Mouse (Mus musculus) limb, embryonic 14.5 days (tissue): ENCODE results near the gene Ppm1e. TPM values are rescaled to one million over a fixed set of nuclear protein-coding genes. Genes with fewer than 3 reads are reported as not detected.
"Not testable (repeated sequence)": the region's sequence is repeated elsewhere in the genome, so short reads cannot be mapped to it uniquely, and the experiment has no call there.

Experiments
- ATAC-seq: fragments of 200-750 bp; cut with Nextera tagmentation; 2 replicates; pipeline ENCODE4 v1.8.0; 2017; ENCODE audit warnings: low read depth, moderate number of reproducible peaks, moderate TSS enrichment; ENCODE audit not compliant: low FRiP score
- DNase-seq: peaks from one replicate; pipeline ENCODE4 v3.0.0-alpha.2; 2015; ENCODE audit warnings: low spot score
- H3K27ac ChIP-seq: fragments of 300-500 bp; sonication (generic); replicated peaks from 2 replicates; pipeline ENCODE4 v1.5.1; 2014; ENCODE audit warnings: low read depth, mild to moderate bottlenecking, low read length, moderate library complexity, mixed read lengths
- H3K27me3 ChIP-seq: fragments of 300-500 bp; sonication (generic); 2 replicates; pipeline ENCODE4 v1.6.1; 2014; ENCODE audit warnings: low read length, mixed read lengths; ENCODE audit not compliant: control insufficient read depth, insufficient read depth
- H3K36me3 ChIP-seq: fragments of 300-500 bp; sonication (generic); 2 replicates; pipeline ENCODE4 v1.6.1; 2014; ENCODE audit warnings: mild to moderate bottlenecking, low read length, moderate library complexity, mixed read lengths; ENCODE audit not compliant: control insufficient read depth, insufficient read depth
- H3K4me1 ChIP-seq: fragments of 300-500 bp; sonication (generic); 2 replicates; pipeline ENCODE4 v1.6.1; 2014; ENCODE audit warnings: antibody characterized with exemption, low read length, mixed read lengths; ENCODE audit not compliant: control insufficient read depth, insufficient read depth
- H3K4me2 ChIP-seq: fragments of 300-500 bp; sonication (generic); replicated peaks from 2 replicates; pipeline ENCODE4 v1.6.1; 2014; ENCODE audit warnings: low read depth, mild to moderate bottlenecking, low read length, moderate library complexity; ENCODE audit not compliant: severe bottlenecking
- H3K4me3 ChIP-seq: fragments of 300-500 bp; sonication (generic); replicated peaks from 2 replicates; pipeline ENCODE4 v1.5.1; 2014; ENCODE audit warnings: low read length
- H3K9ac ChIP-seq: fragments of 300-500 bp; sonication (generic); 2 replicates; pipeline ENCODE4 v1.6.1; 2014; ENCODE audit warnings: mild to moderate bottlenecking, low read depth, low read length, moderate library complexity; ENCODE audit not compliant: severe bottlenecking
- H3K9me3 ChIP-seq: fragments of 300-500 bp; sonication (generic); 2 replicates; pipeline ENCODE4 v1.6.1; 2016; ENCODE audit warnings: low read length; ENCODE audit not compliant: control insufficient read depth
- POLR2A ChIP-seq: fragments of 200-500 bp; IDR thresholded peaks from 2 replicates; pipeline ENCODE4 v1.8.0; 2012; ENCODE audit warnings: inconsistent platforms, mild to moderate bottlenecking, moderate library complexity, borderline replicate concordance; ENCODE audit not compliant: insufficient read depth, insufficient read length; ENCODE audit errors: extremely low read depth
- WGBS: fragments of 180-500 bp; shearing (Covaris S2); extraction: QIAGEN DNeasy Blood & Tissue Kit; methylation state at CpG from one replicate; pipeline ENCODE4 v1.1.7; 2014; 5-methylcytosine and 5-hydroxymethylcytosine counted together
- polyA plus RNA-seq, 2 experiments: library from polyadenylated mRNA; depleted of rRNA in 1 of 2; stranded (reverse) in 1 of 2; unstranded in 1 of 2; fragments of >200 nt; fragmentation: Nextera tagmentation in 1 of 2; extraction: Ambion mirVana in 1 of 2; gene quantifications; 2 replicates each; pipeline versions ENCODE4 v1.2.1 to v1.2.3; 2012 to 2014

Ppm1e gene
- polyA plus RNA-seq, 2 experiments = 2.6 to 3.1 TPM

DNA sequence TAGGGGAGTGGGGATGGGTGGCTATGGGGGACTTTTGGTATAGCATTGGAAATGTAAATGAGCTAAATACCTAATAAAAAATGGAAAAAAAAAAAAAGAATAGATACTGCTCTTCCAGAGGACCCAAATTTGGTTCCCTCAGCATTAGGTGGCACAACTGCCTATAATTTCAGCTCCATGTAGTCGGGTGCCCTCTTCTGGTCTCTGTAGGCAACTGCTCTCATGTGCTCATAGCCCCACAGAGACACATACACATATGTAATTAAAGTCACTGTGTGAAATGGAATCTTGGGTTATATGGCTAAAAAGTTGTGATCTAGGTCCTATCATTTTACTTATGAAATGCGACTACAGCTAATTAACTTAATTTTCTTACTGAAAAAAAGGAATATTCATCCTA, 90.0 kb downstream of the Ppm1e start:
- ATAC-seq (no peak), DNase-seq (no peak)
- Histone ChIP-seq H3K4me2 (no peak overlapping the region), H3K36me3 (no peaks in the 10 kb centered on the region), H3K9me3 (no peaks in the 10 kb centered on the region), H3K27ac (no peak overlapping the region), H3K9ac (no peak overlapping the region), H3K27me3 (no peaks in the 10 kb centered on the region), H3K4me1 (peaks cover 5% of the 10 kb centered on the region; the same call in 1 of the 2 replicates), H3K4me3 (no peak overlapping the region)
- WGBS = 73% methylated on average over 2 of the region's 2 CpGs
- TF ChIP-seq POLR2A = no peak

DNA sequence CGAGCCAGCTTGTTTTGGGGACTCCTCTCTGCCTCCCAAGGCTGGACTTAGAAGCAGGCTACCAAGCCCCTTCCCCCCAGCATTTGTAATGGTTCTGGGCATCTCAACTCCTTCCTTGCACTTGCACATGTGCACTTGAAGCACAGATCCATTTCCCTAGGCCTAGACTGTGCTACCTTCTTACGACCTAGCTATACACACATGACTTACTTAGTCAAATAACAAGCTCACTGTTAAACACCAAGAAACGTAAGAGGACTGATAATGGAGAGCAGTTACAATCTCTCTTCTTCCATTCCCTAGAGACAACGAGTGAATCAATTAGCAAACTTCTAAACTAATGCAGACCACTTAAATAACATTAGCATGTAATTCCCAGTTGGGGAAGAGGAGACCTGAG, 92.6 kb downstream of the Ppm1e start:
- H3K9ac ChIP-seq = no peak overlapping the region
- no peak for ATAC-seq
- 67% methylated on average over 4 of the region's 4 CpGs for WGBS

DNA sequence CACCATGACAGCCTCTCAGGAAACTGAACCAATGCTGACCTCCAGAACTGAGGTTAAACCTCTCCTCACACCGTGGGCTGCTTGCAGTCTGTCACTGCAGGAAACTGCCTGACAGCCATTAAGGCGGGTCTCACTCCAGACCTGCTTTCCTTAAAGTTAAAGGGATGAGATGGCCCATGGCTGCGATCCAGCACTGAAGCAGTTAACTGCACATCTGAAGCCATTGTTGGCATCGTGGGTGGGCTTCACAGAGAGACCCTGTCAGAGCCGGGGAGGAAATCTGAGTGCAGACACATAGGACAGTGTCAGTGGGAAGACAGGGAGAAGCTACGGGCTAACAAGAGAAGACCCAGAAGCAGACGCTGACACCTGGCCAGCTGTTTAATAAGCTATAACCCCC, 94.9 kb downstream of the Ppm1e start:
- no peak for DNase-seq
- WGBS = 18% methylated on average over 7 of the region's 7 CpGs

More for the DNA sequence above, 92.6 kb downstream of the Ppm1e start:
- no peak overlapping the region for H3K4me2 ChIP-seq
- DNase-seq = no peak
- H3K36me3 ChIP-seq = no peaks in the 10 kb centered on the region
- no peaks in the 10 kb centered on the region for H3K9me3 ChIP-seq
- H3K4me1 ChIP-seq = peaks cover 5% of the 10 kb centered on the region; the same call in 1 of the 2 replicates
- no peak overlapping the region for H3K4me3 ChIP-seq
- no peak for TF ChIP-seq POLR2A
- no peaks in the 10 kb centered on the region for H3K27me3 ChIP-seq
- no peak overlapping the region for H3K27ac ChIP-seq

DNA sequence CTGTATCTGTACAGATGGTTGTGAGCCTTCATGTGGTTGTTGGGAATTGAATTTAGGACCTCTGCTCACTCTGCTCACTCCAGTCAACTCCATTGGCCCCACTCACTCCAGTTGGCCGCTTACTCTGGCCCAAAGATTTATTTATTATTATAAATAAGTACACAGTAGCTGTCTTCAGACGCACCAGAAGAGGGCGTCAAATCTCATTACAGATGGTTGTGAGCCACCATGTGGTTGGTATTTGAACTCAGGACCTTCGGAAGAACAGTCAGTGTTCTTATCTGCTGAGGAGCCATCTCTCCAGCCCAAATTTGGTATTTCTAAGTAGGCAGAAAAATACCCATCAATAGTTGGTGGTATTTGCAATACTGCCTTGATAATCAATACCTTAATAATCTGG, 97.1 kb downstream of the Ppm1e start:
- H3K36me3 ChIP-seq, H3K9ac ChIP-seq, H3K4me2 ChIP-seq, H3K4me3 ChIP-seq, ATAC-seq, H3K4me1 ChIP-seq, H3K9me3 ChIP-seq, H3K27me3 ChIP-seq, DNase-seq, H3K27ac ChIP-seq: not testable (repeated sequence)
- WGBS = 70% methylated on average over 4 of the region's 4 CpGs

More for the DNA sequence above, 94.9 kb downstream of the Ppm1e start:
- H3K27ac ChIP-seq = no peak overlapping the region
- no peaks in the 10 kb centered on the region for H3K4me1 ChIP-seq
- no peak overlapping the region for H3K4me3 ChIP-seq
- ATAC-seq = no peak
- H3K9ac ChIP-seq = no peak overlapping the region
- no peak for TF ChIP-seq POLR2A
- H3K36me3 ChIP-seq = no peaks in the 10 kb centered on the region
- no peak overlapping the region for H3K4me2 ChIP-seq
- no peaks in the 10 kb centered on the region for H3K27me3 ChIP-seq
- H3K9me3 ChIP-seq = no peaks in the 10 kb centered on the region

DNA sequence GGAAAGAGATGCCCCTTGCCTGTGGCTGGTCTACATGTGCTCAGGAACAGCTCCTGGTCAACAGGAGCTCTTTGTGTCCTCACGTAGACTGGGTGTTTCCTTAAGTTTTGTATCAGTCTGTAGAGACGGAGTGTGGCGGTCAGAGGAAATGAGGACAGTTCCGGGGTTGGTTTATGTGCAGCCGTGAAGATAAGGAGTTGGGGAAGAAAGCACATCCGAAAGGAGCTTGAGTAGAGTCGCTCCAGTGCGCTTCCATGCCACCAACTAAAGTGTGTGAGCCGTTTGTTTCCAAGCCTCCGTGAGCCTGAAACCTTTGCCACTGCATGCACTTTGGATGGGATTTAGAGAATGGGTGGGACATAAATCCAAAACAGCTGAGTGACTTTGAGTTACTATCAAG, 99.0 kb downstream of the Ppm1e start:
- H3K4me1 ChIP-seq = no peaks in the 10 kb centered on the region

DNA sequence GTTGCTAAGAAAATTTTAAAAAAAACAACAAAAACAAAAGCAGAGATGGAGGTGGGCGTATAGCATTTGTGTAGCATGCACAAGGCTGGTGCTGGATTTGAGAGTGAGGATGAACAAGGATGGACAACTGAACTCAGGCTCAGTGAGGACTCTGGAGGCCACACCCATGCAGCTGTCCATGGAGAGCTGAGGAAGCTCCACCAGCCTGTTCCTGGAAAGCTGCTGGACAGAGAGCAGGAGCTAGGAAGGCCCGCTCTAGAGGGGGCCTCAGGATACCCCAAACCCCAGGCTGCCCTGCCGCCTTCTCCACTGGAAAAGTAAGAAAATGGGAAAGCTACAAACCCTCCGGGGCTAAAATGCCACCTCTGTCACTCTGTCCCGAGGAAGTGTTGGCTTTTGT, 101.5 kb downstream of the Ppm1e start:
- ATAC-seq (no peak), DNase-seq (no peak)
- no peaks in the 10 kb centered on the region for H3K4me1 ChIP-seq
- no peaks in the 10 kb centered on the region for H3K9me3 ChIP-seq
- H3K4me2 ChIP-seq = no peak overlapping the region
- H3K27ac ChIP-seq = no peak overlapping the region
- no peaks in the 10 kb centered on the region for H3K27me3 ChIP-seq
- no peak overlapping the region for H3K9ac ChIP-seq
- H3K4me3 ChIP-seq = no peak overlapping the region
- no peaks in the 10 kb centered on the region for H3K36me3 ChIP-seq
- TF ChIP-seq POLR2A = no peak
- WGBS = 93% methylated on average over 5 of the region's 5 CpGs

More for the DNA sequence above, 99.0 kb downstream of the Ppm1e start:
- 83% methylated on average over 10 of the region's 10 CpGs for WGBS
- no peak overlapping the region for H3K9ac ChIP-seq
- no peak for ATAC-seq
- TF ChIP-seq POLR2A = no peak
- no peak overlapping the region for H3K4me2 ChIP-seq
- H3K9me3 ChIP-seq = no peaks in the 10 kb centered on the region
- H3K4me3 ChIP-seq = no peak overlapping the region
- no peak overlapping the region for H3K27ac ChIP-seq
- DNase-seq = no peak
- no peaks in the 10 kb centered on the region for H3K27me3 ChIP-seq
- H3K36me3 ChIP-seq = no peaks in the 10 kb centered on the region
